ENCODE assay signal across 8 mouse cellular contexts in the genomic region with DNA sequence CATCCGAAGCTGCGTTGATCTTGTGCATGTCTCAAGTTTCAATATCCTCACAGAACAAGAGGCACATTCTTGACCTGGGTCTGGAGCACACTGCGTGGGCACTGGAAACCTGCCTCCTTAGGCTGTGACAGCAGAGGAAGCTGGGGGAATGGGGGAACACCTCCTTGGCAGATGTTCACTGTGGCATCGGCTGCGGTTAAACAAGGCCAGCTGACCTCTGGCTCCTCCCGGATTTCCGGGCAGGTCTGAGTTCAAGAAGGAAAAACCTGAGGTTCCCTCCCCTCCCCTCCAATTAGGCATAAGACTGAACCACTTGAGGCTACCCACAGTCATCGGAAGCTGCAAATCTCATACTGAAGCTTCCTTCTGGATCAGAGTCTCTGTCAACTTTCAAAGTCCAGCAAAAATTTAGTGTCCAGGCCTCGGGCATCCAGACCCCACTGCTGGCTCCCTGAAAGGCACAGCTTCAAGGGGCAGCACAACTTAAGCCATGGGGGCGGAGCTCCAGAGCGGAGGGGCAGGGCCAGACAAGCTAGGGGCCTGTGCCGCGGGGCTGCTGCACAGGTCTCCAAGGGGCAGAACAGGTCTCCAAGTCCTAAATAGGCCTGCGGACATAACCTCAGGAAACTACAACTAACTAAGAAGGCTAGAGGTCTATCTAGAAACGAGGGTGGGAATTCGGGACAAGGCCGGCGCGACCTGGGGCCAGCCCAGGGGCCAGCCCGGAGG. TPM values are rescaled to one million over a fixed set of nuclear protein-coding genes. Genes with fewer than 3 reads are reported as not detected.
DNase-seq lines count a peak whose midpoint lies in the region; ATAC-seq and TF ChIP-seq lines count a peak whose summit lies in the region.

No protein-coding gene starts in this region.

- peak; percentile 36 for ATAC-seq in forebrain, embryonic 13.5 days
- ATAC-seq in limb, embryonic 13.5 days (ENCODE audit: low FRiP score, low read depth) = peak; percentile 7

- H3K27me3 ChIP-seq in forebrain, embryonic 13.5 days = peaks cover 38% of the 10 kb centered on the region
- peaks cover 34% of the 10 kb centered on the region for H3K27me3 ChIP-seq in limb, embryonic 13.5 days
- no peaks in the 10 kb centered on the region for H3K27me3 ChIP-seq in myocyte (ENCODE audit: control insufficient read depth, insufficient read depth, insufficient read length)

- peak overlapping the region; percentile 61 for H3K4me3 ChIP-seq in forebrain, embryonic 13.5 days
- H3K4me3 ChIP-seq in limb, embryonic 13.5 days = peak overlapping the region; percentile 71
- peak overlapping the region; percentile 38 for H3K4me3 ChIP-seq in myocyte

- H3ac ChIP-seq in myocyte (ENCODE audit: control insufficient read depth, insufficient read length) = peak overlapping the region; percentile 44

- no peaks in the 10 kb centered on the region for H3K9me3 ChIP-seq in forebrain, embryonic 13.5 days (replicated peaks)
- H3K9me3 ChIP-seq in limb, embryonic 13.5 days = no peaks in the 10 kb centered on the region

- H3K4me1 ChIP-seq in forebrain, embryonic 13.5 days = peaks cover 38% of the 10 kb centered on the region
- H3K4me1 ChIP-seq in limb, embryonic 13.5 days = peaks cover 40% of the 10 kb centered on the region

- no peak overlapping the region for H3K9ac ChIP-seq in forebrain, embryonic 13.5 days
- peak overlapping the region; percentile 43; the same call in 1 of the 2 replicates for H3K9ac ChIP-seq in limb, embryonic 13.5 days

- DNase-seq in kidney, adult 11 months = peak; percentile 43
- DNase-seq in kidney, adult 9 months = no peak
- peak; percentile 35 for DNase-seq in Muller cell, postnatal 12 days (ENCODE audit: inconsistent ontology term)
- no peak for DNase-seq in right cerebral cortex, adult 2 months (ENCODE audit: low spot score in 2 of 2)
- no peak for DNase-seq in cerebellum, adult 9-10 months

- H3K27ac ChIP-seq in forebrain, embryonic 13.5 days = peak overlapping the region; percentile 51; the same call in 1 of the 2 replicates
- H3K27ac ChIP-seq in limb, embryonic 13.5 days = peak overlapping the region; percentile 49

- TF ChIP-seq POLR2A in myocyte (IDR thresholded peaks at IDR 0.05; ENCODE audit: insufficient read length, low read depth) = no peak

- H3K4me2 ChIP-seq in forebrain, embryonic 13.5 days = peak overlapping the region; percentile 97
- peak overlapping the region; percentile 100 for H3K4me2 ChIP-seq in limb, embryonic 13.5 days (replicated peaks)
- peak overlapping the region; percentile 81 for H3K4me2 ChIP-seq in myocyte (ENCODE audit: low read depth)

- H3K36me3 ChIP-seq in forebrain, embryonic 13.5 days (ENCODE audit: poor library complexity, severe bottlenecking) = no peaks in the 10 kb centered on the region
- H3K36me3 ChIP-seq in limb, embryonic 13.5 days = no peaks in the 10 kb centered on the region
- H3K36me3 ChIP-seq in myocyte (ENCODE audit: control insufficient read depth, insufficient read depth) = no peaks in the 10 kb centered on the region

- peaks cover 3% of the 10 kb centered on the region for H3K79me2 ChIP-seq in myocyte (ENCODE audit: control insufficient read depth, insufficient read depth)

- WGBS in forebrain, embryonic 13.5 days = 14% methylated on average over 20 of the region's 20 CpGs
- 9% methylated on average over 20 of the region's 20 CpGs for WGBS in limb, embryonic 13.5 days

TF ChIP-seq in myocyte, 11 proteins besides CTCF, POLR2A, EP300 and RAD21:
- TF ChIP-seq CEBPB (IDR thresholded peaks at IDR 0.05; ENCODE audit: insufficient read depth, poor library complexity, severe bottlenecking) (no peak), TCF3 (IDR thresholded peaks at IDR 0.05; ENCODE audit: insufficient read length, low read depth) (no peak), MYOG (IDR thresholded peaks at IDR 0.05; ENCODE audit: control insufficient read depth in 1 of 3, insufficient read depth in 1 of 3, insufficient read length in 2 of 3, low read depth in 2 of 3) (peak in 1 of 3 experiments; percentile 77), REST (IDR thresholded peaks at IDR 0.05; ENCODE audit: insufficient read depth, insufficient read length) (no peak), MYOD1 (IDR thresholded peaks at IDR 0.05; ENCODE audit: control insufficient read depth in 1 of 3, insufficient read length in 2 of 3, low read depth in 2 of 3) (peak in 2 of 3 experiments; percentile 58 to 76), MAX (IDR thresholded peaks at IDR 0.05; ENCODE audit: low read depth) (no peak), TCF12 (IDR thresholded peaks at IDR 0.05; ENCODE audit: insufficient read depth, poor library complexity, severe bottlenecking) (no peak), USF1 (IDR thresholded peaks at IDR 0.05; ENCODE audit: low read depth) (peak; percentile 12), E2F4 (IDR thresholded peaks at IDR 0.05; ENCODE audit: insufficient read depth) (no peak), SRF (IDR thresholded peaks at IDR 0.05; ENCODE audit: control insufficient read depth, insufficient read length, low read depth) (no peak), POLR2AphosphoS2 (IDR thresholded peaks at IDR 0.05; ENCODE audit: insufficient read length, low read depth) (no peak)

RNA-seq across cellular contexts. Expression of a gene that starts 1.2 kb away (rescaled TPM):
- polyA plus RNA-seq in forebrain, embryonic 13.5 days (2015; fragmentation: Nextera tagmentation; extraction: Ambion mirVana) = 0.48 and 0.49 TPM in 2 replicates
- polyA plus RNA-seq in limb, embryonic 13.5 days (2015; fragmentation: Nextera tagmentation; extraction: Ambion mirVana) = 0.80 and 1.1 TPM in 2 replicates
- 22.6 TPM for polyA plus RNA-seq in myocyte (2012; fragmentation: generic; extraction: Trizol)

Comparison
In these comparisons a context has a peak if more than half of its experiments do, and no peak if none do; other contexts are left out.
1. DNase-seq: peak in kidney, adult 11 months (single experiment) and Muller cell, postnatal 12 days (single experiment); none in kidney, adult 9 months (single experiment), right cerebral cortex, adult 2 months (0 of 2) and cerebellum, adult 9-10 months (single experiment).
2. RNA of a gene that starts 1.2 kb away (polyA plus RNA-seq): 22.6 TPM in myocyte (single experiment); 0.80 to 1.1 TPM in limb, embryonic 13.5 days and 0.48 to 0.49 TPM in forebrain, embryonic 13.5 days; every median in the first group is over 10 times any median in the second.
3. Peak in every context shown above with its lines, with median percentiles within 50 percentile points of each other: H3K4me2 ChIP-seq and H3K4me3 ChIP-seq.